Mouse (Mus musculus) spleen, postnatal 14 days (tissue): ENCODE data around the gene Psma5.

Experiments used
- DNase-seq, 2 experiments: peaks; one replicate each; pipeline ENCODE4 v3.0.0; 2021 to 2022; ENCODE audit warnings: low spot score in 2 of 2

The Psma5 gene

DNA sequence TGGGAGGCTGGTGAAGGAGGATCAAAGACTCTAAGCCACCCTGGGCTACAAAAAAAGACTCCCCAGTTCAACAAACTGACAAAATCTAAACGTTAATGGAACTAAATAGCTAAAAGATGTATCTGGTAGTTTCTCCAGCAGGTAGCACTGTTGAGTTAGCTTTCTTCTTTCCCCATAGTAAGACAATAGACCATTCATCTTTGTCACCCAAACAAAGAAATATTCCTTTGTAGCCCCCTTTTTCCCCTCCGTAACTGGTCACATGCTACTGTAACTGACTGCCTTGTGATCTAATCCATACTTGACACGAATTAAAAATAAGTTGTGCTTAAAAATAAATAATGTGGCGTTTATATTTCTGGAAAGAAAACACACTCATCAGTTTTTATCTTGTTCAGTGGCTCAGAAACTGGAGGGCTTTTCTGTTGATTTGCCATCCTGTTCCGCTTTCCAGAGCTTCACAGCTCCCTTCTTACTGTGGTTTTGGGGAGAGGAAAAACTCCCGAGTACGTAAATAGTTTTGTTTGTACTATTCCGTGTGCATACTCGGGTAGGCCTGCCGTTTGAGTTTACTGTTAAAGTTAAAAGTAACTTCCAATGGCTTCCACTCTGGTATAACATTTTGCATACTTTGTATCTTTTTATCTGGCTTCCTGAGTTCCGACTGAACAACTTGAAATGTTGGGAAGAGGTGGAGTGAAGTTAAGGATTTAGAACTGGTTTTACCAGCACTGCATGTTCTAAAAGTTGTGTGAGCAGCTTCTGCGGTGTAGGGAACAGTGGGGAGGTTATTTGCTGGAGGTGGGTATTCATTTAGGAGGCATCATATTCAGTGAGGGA is 25.9 kb downstream of the Psma5 start:
- no peak for DNase-seq

DNA sequence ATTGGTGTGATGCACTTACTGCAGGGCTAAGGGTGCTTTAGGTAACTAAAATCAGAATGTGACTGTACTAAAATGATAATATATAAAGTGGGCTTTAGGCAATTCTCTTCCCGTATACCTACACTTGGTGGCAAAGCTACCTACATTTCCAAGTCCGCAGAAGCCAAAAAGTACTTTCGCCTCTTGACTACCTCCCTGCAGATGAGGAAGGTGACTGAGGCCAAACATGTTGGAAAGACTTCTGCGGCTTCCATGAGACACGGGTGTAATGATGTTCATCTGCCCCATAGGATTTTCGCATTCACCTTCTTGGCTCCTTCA is 26.5 kb downstream of the Psma5 start:
- DNase-seq: no peak

DNA sequence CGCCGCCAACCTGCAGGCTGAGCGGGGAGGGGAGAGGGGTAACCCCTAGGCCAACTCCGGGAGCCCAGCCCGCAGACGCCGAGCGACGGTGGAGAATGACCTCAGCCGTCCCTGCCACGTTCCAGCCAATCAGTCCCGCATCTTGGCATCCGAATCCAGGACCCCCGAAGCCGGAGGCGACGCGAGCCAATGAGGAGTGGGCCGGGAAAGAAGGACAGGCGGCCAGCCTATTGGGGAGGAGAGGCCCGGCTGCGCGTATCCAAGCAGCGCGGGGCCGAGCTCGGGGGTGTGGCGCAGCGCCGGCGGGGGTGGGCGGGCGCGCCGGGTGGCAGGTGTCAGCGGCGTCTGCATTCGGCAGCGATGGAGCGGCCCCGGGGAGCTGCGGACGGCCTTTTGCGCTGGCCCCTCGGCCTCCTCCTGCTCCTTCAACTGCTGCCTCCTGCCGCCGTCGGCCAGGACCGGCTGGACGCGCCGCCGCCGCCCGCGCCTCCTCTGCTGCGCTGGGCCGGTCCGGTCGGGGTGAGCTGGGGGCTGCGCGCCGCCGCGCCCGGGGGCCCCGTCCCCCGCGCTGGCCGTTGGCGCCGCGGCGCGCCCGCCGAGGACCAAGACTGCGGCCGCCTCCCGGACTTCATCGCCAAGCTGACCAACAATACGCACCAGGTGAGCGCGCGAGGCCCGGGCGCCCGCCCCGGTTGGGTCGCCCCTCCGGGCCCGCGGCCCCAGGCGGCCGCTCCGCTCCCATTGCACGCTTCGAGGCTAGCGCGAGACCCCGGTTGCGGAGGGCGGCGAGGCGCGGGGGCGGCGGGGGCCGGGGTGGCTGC is 27.3 kb downstream of the Psma5 start, which contains the start of gene Sort1:
Gene Sort1 (plus strand): TSS at position 302 of the 821 bp plus-strand sequence.
- peak; percentile 27 to 30 for DNase-seq

DNA sequence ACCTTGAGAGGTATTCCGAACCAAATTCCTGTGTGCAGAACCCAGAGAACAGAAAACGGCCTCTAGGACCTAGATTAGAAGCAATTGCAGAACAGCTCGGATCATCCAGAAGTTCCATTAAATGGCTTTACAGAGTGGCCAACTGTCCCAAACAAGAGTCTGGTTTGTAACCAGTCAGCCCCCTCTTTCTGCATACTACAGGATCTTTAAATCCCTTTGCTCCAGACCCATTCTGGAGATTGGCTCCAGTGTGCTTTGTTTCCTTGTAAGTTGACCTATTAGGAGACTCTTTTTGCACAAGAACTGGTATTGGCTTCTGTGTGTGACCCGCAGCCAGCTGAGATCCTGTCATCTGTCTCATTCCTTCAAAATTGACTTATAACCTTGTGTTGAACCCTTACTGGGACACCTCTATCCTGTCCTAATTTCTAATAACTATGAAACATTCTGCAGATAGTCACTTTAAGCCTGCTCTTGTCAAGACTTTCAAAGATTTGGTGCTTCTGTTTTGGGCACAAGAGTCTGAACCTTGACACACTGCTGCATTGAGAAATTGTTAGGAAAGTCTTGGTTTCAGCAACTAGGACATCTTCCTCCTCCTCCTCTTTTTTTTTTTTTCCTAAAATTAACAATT is 28.5 kb downstream of the Psma5 start:
- DNase-seq: no peak

DNA sequence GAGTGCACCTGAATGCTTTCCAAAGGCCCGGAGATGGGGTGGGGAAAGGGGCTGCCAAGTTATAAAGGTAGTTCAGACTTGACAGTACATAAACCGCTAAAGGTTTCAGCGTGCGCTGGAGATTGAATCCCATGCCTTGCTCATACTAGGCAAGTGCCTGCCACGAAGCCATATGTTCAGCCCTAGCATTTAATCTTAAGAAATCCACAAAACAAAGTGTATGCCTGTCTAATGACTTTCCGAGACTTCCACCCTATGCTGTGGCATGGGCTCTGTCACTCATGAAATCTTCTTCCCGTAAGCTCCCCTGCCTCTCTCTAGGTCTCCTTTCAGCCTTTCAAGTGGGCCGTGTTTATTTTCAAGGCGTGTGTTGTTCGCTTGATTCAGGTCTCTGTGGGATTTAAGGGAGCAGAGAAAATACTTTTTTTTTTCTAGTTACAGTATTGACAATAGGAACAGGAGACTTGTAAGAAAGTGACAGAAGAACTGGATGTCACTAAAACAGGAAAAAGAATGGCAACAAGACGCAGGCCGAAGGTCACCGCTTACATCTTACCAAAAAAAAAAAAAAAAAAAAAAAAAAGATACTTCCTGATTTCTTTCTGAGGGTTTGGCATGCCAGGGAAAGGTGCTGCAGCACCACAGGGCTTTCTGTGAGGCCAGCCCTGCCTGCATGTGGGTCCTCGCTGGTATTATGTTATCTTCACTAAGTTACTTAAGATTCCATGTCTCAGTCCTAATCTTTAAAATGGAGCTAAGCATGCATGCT is 30.1 kb downstream of the Psma5 start:
- DNase-seq: no peak

DNA sequence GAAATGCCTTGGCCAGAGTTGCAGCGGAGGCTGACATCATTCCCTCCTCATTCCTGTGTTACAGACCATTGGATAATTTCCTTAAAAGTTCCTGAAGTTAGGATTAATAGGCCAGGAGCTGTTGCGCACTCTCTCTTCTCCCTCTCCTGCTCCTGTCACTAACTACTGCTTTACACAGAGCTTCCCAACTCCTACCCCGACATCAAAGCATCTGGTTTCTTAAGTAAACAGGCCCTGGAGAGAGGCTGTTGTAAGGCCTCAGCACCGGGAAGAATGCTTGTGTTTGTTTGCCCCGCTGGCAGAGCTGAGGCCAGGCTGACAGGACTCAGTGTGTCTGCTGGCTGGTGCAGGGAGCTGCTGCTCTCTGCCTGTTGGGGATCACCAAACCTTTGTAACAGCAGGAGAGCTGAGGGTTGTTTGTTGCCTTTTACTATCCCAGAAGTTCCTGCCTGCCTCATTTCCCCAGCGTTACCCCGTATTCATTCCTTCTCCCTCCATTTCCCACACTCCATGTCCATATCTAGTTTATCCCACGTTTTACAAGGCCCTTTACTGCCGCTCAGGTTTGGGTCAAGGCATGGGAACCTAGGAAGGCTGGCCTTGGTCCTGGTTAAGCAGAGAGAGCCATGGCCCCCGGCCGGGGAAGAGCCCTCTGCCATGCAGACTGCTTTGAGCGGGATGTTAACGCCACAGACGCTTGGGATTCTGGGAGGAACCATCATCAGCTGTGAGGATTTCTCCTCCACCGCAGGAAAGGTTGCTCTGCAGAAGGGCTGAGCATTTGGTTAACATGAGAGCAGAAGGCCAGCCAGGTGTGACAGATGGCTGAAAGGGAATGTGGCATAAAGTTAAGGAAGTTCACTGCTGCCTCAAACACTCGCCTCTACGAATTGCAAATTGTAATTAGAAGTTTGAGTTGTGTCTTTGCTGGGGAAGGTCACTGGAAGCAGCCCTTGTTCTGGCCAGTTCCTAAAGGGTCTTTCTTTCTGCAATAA is 31.4 kb downstream of the Psma5 start:
- no peak for DNase-seq

DNA sequence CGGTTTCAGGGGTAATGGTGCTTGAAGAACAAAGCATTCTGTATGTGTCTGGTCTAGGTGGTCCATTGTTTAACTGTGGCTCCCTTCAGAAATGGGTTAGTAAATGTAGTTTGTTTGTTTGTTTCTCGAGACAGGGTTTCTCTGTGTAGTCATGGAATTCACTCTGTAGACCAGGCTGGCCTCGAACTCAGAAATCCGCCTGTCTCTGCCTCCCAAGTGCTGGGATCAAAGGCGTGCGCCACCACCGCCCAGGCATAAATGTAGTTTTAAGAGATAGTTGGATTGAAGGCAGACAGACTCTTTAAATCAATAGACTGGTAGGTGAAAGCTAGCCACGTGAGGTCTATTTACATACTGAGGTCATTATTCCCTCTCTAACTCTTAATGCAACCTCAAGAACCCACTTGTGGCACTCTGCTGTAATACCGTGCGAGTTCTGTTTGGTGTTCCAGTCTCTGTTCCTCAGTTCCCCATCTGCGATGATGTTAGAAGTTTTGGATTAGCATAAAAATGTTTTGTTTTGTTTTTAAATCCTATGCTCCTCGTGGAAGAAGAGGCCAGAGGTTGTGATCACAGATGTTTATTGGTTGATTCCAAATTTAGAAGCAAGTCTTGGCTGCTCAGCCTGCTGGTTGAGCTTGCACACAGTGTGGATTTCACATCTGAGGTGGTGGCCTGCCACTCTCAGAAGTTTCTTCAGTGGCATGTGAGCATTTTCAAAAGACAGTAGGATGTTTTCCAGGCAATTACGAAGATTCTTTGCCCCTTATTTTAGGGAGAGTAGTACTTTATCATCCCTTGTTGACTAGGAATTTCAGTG is 32.8 kb downstream of the Psma5 start:
- DNase-seq: no peak

DNA sequence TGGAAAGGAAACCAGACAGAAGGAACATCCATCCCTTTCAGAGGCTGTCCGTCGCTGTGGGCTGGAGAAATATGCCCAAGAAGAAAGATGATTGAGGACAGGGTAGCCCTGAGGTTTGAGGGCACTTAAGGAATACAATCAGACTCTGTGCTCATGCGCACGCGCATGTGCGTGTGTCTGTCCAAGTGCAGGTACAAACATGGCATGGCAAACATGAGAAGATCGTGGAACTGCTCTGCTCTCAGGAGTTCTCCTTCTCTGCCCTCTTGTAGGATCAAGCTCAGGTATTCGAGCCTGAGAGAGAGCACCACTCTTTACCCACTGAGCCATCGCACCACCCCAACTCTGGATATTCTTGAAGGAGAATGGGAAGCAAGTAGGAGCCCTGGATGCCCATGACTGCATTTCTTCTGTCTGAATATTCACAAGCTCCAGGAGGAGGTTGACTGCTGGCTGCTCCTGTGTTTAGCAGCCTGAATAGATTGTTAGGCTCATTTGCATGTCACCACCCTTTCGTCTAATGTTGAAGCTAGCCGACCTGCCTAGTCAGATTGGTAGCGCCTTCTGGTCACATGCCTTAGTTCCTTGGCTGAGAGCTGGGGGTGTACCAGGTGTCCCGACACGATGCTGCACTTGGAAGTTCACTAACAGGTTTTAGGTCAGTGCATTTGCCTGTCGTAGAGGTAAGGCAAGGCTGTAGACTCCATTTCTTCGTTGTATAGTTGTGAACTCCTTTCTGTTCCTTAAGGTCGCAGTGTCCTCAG is 34.5 kb downstream of the Psma5 start:
- DNase-seq: no peak

DNA sequence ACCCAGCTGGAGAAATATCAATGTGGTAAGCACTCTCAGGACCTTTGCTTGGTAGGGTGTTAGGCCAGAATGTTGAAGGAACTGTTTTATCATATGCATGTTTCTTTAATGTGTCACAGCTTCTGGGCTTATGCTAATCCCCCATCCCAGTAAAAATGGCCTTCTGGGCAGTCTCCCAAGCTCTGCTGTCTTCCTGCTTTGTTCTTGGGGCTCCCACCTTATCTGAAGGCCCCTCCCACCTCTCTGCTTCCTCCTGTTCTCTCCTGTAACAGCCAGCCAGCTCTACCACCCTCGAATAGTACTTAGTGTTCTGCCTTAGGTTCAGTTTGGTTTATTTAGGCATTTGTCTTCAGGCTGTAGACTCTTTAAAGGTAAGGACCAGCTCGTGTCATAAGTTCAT is 37.7 kb downstream of the Psma5 start:
- no peak for DNase-seq

DNA sequence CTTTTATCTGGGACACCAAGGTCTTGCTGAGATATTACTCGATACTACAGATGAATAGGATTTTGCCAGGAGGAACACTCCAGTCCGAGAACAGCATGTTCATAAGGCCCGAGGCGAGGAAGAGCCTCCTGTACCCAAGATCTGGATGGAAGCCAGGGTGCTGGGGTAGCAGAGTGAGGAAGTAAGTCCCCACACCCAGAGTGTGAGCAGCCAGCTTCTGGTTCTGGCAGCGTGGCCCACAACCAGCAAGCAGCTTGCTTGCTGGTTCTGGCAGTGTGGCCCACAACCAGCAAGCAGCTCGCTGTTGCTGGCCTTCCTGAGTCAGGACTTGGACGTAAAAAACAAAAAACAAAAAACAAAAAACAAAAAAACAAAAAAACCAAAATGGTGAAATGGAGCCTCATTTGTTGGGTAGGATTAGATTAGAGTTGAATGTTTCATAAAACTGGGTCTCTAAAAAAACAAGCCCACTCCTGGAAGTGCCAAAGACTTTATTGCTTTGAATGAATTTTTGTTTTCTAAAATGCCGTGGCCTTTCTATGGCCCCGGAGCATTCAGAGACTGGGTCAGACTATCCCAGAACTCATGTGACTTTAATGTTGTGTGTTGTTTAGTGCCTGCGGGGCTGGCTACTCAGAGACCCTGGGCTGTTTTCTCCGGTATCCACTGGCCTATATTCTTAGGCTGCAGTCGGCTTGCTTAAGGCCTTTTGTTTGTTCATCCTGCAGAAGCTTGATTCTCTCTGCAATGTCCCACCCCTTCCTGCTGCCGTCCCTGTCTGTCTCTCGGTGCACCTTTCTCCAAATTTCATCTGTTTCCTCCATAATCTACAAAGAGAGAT is 38.9 kb downstream of the Psma5 start:
- DNase-seq: no peak

DNA sequence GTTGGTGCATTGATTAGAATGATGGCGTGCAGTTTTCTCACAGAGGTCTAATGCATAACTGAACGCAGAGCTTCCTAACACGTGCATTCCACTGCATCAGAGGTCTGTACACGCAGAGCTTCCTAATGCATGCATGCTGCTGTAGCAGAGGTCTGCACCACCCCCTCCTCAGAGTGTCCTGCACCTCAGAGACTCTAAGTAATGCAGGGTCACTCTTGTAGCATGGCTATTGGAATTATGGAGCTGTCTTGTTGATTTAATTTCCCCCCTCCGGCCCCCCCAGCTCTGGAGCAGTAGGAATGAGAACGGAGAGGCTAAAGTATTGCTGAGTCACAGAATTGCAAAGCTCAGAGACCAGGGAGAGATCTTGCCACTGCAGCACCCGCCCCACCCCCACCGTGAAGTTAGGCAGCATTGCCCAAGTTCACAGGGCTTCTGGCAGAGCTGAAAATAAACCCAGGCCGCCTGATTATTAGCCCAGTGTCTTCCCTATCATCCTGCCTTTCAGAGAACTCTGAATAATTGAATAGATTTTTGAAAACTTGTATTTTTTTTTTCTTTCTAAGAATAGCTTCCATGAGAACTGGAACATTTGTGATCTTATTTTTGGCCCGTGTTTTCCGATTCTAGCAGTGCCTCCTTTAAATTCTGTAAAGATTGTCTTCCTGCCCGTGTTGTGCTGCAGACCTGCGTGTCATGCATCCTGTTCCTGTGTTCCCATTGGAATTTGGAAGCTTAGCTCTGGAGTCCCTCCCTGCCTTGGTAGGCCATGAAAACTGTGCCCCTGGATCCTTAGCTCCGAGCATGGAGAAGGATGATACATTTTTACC is 39.7 kb downstream of the Psma5 start:
- no peak for DNase-seq

DNA sequence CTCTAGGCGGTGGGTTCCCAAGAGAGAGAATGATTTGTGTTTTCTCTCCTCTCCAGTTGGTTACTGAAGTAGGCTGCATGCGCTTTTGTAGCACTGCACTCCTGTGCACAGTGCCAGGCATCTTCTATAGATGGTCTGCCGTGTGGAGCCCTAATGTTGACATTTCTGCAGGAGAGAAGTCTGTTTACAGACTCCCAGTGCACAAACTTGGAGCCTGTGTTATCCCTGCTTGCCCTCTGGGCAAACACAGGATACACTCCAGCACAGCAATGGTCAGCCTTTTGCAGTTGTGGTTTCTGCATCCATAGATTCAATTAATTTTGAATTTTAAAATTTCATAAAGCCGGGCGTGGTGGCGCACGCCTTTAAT is 40.3 kb downstream of the Psma5 start:
- DNase-seq: no peak

DNA sequence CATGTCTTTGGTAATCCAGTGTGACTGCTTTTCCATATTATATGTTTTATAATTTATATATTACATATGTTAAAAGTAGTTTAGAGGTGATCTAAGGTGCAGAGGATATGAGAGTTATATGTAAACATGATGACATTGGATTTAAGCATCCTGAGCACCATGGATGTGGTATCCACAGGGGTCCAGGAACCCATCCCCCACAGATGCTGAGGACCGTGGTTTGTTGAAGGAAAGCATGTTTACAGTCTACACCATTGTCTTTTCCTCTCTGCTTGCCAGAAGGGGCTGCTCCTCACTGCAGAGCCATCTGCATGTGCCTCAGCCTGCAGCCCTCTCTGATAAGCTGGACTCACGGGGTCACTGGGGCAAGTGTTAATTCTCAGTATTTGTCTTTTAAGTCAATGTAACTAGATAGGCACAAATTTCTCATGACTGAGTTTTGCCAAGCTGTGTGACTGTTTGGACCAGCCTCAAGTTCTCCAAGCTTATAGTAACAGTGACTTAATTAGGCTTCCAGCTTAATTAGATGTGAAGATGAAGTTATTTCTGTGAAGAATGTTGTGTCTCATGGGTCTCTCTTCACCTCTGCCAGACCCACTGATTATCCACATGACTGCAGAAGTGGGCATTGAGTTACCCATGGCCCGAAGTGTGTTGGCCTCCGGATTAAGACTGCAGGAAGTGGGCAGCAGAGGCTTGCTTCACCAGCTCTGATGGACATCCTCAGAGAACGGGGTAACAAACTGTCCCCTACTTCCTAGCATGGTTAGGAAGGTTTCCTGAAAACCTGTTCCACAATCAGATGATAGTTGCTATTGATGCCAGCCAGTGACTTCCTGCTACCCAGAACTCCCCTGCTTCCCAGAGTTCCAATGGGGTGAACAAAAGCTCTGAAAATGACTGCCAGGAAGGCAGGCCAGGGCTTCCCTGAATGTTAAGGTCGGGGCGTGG is 41.2 kb downstream of the Psma5 start:
- DNase-seq: no peak

DNA sequence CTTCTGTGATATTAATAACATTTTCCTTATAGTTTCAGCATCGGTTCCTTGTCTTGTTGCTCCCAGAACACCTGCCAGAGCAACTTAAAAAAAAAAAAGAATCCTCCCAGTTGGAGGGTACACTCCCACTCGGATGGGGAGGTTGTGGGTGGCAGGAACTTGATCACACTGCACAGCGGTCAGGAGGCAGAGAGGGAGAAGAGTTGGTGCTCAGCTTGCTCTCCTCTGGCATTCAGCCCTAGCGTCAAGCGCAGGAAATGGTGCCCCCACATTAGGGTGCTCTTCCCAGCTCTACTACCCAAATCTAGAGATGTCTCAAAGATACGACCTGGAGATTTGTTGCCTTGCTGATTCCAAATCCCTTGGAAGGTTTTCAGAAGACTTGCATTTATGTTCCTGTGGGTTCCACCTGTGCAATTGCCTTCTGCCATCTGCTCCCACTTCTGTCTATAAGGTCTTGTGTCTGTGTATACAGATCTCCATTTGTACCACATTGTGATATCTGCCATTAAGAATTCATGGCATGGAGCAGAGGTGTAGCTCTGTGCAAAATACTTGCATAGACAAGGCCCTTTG is 43.8 kb downstream of the Psma5 start:
- no peak for DNase-seq

DNA sequence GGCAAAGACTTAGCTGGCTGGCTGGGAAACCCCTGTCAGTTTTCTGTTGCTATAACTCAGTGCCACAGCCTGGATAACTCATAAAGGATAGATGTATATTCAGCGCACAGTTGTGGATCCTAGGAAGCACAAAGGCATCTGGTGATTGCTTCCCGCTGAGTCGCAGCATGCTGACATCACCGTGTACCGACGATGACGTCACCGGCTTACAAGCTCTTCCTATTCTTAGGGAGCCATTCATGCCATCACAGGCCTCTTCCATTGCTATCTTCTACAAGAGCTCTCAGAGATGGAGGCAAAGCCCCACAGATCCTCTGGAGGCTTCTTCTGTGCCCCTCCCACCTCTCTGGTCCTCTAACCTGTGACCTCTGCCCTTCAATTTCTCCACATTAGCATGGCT is 47.0 kb downstream of the Psma5 start:
- DNase-seq: no peak

DNA sequence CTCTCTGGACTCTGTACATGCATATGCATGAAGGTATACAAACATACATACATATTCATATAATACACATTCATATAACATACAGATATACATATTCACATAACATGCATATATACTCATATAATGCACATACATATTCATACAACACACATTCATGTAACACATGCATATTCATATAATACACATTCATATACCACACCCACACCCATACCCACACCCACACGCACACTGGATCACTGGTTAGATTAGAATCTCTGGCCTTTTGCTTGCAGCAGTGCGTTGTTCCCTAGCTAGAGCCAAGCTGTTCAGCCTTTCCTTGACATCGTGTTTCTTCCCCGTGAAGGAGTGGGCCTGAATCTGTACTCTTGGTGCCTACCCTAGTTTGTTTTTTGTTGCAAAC is 48.0 kb downstream of the Psma5 start:
- DNase-seq: no peak
